Mouse (Mus musculus) heart, adult 2 months (tissue): ENCODE measurements at regions not wholly inside any gene's neighbourhood (a gene's known extent, or its start where the extent isn't known, plus 50 kb on each side); places are given as distances from the start of the nearest gene placed in this dataset.

ENCODE experiments used
- CTCF ChIP-seq: fragments of 200-600 bp; IDR thresholded peaks from 2 replicates; pipeline ENCODE4 v1.8.1; 2022; ENCODE audit warnings: antibody characterized with exemption, mild to moderate bottlenecking, moderate library complexity
- EP300 ChIP-seq: fragments of 200-500 bp; IDR thresholded peaks from 2 replicates; pipeline ENCODE4 v1.6.1; 2011; ENCODE audit warnings: low read depth, low read length, control low read depth; ENCODE audit not compliant: insufficient read depth

DNA sequence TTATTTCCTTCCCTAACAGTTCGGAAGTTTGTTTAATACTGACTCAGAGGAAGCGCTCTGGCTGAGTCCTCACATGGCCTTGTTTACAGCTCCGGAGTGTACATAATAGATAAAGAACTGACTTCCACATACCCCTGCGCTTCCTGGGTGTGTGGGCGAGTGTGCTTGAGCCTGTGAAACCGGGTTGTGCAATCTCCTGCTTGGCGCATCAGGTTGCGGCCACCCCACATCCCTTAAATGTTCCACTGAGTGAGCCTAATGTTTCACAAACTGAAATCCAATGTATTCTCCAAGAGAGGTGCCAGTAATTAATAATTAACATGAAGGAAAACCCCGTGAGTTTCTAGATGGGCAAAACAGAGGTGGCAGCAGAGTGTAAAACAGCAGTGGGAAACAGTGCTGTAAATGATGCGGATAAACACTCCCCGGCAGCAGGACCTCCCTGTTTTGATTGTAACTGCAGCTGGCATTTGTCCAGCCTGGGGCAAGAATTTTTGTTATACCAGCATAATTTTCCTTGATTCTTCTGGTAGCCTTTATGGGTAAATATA is 175.2 kb upstream of the Cdkn2b start:
- TF ChIP-seq CTCF: no peak
- 0 out of 2 replicates have a peak, but pooled peaks have one; percentile 27 for TF ChIP-seq EP300
